Mouse (Mus musculus) embryonic facial prominence, embryonic 11.5 days (tissue): ENCODE measurements around the gene Eef2k. TPM values are rescaled to one million over a fixed set of nuclear protein-coding genes. Genes with fewer than 3 reads are reported as not detected.
A peak's percentile ranks its signal among the peaks of the same experiment; 100 is the strongest.

Source experiments
- ATAC-seq: fragments of 200-750 bp; cut with Nextera tagmentation; replicated peaks from 2 replicates; pipeline ENCODE4 v1.8.0; 2017; ENCODE audit warnings: low read depth; ENCODE audit not compliant: insufficient number of reproducible peaks, low FRiP score, low TSS enrichment
- DNase-seq: peaks from one replicate; pipeline ENCODE4 v3.0.0-alpha.2; 2015; ENCODE audit warnings: low spot score
- H3K27ac ChIP-seq: fragments of 300-500 bp; sonication (generic); replicated peaks from 2 replicates; pipeline ENCODE4 v1.5.1; 2014; ENCODE audit warnings: mild to moderate bottlenecking, low read depth, low read length, control low read depth
- H3K27me3 ChIP-seq: fragments of 300-500 bp; sonication (generic); 2 replicates; pipeline ENCODE4 v1.6.1; 2014; ENCODE audit warnings: mild to moderate bottlenecking, low read length, moderate library complexity, mixed read lengths; ENCODE audit not compliant: control insufficient read depth, insufficient read depth
- H3K36me3 ChIP-seq: fragments of 300-500 bp; sonication (generic); replicated peaks from 2 replicates; pipeline ENCODE4 v1.6.1; 2014; ENCODE audit warnings: low read depth, mild to moderate bottlenecking, low read length, moderate library complexity, mixed read lengths; ENCODE audit not compliant: control insufficient read depth, insufficient read depth
- H3K4me1 ChIP-seq: fragments of 300-500 bp; sonication (generic); 2 replicates; pipeline ENCODE4 v1.6.1; 2014; ENCODE audit warnings: low read length, mixed read lengths; ENCODE audit not compliant: control insufficient read depth, insufficient read depth
- H3K4me2 ChIP-seq: fragments of 300-500 bp; sonication (generic); 2 replicates; pipeline ENCODE4 v1.6.1; 2014; ENCODE audit warnings: low read depth, mild to moderate bottlenecking, control low read depth, low read length, moderate library complexity
- H3K4me3 ChIP-seq: fragments of 300-500 bp; sonication (generic); 2 replicates; pipeline ENCODE4 v1.5.1; 2014; ENCODE audit warnings: low read depth, low read length, control low read depth
- H3K9ac ChIP-seq: fragments of 300-500 bp; sonication (generic); replicated peaks from 2 replicates; pipeline ENCODE4 v1.6.1; 2014; ENCODE audit warnings: mild to moderate bottlenecking, control low read depth, low read length
- H3K9me3 ChIP-seq: fragments of 300-500 bp; sonication (generic); replicated peaks from 2 replicates; pipeline ENCODE4 v1.6.1; 2016; ENCODE audit warnings: mild to moderate bottlenecking, low read length, inconsistent platforms, mixed read lengths; ENCODE audit not compliant: control insufficient read depth
- WGBS: fragments of 180-500 bp; shearing (Covaris S2); extraction: QIAGEN DNeasy Blood & Tissue Kit; methylation state at CpG from one replicate; pipeline ENCODE4 v1.1.7; 2014; 5-methylcytosine and 5-hydroxymethylcytosine counted together
- polyA plus RNA-seq: library from polyadenylated mRNA; unstranded; fragments of >200 nt; fragmentation: Nextera tagmentation; extraction: Ambion mirVana; gene quantifications from 2 replicates; pipeline ENCODE4 v1.2.1, GENCODE M21; 2014

Eef2k gene
- polyA plus RNA-seq, 1 experiment from 2014 or later = 8.7 TPM

DNA sequence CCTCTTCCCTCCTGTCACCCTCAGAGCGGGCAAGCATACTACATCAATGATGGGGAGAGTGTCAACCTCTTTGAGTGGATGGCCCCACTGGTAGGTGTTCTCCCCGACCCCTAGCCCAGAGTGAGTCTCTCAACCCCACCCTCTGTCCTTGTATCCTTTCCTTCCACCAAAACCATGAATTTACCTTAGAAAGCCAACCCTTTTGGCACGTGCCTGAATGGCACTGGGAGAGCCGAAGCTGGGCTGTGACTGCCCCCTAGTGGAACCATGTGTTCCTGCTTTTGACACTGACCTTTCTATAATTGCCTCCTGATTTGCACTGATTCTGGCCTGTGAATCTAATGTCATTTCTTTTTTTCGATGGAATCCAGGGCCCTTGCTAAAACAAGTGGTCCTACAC is 19.4 kb upstream of the Eef2k start:
- 24% methylated on average over 5 of the region's 5 CpGs for WGBS

DNA sequence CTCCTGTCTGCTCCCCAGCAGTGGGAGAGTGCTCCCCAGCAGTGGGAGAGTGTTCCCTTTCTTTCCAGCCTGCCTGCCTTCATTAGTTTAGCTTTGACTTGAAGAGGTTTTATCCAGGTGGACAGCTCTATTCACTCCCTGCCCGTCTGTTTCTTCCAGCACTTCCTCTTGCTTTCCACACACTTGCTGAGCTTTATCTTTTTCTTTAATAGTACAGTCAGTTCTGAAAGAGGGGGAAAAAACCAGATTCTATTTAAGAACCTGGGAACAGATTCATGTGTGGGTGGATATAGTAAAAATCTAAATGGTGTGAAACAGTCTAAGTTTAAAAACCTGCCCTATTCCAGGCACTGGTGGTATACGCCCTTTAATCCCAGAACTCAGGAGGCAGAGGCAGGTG is 17.5 kb upstream of the Eef2k start:
- Histone ChIP-seq H3K9me3 (no peaks in the 10 kb centered on the region), H3K9ac (no peak overlapping the region), H3K4me3 (no peak overlapping the region), H3K4me2 (no peak overlapping the region), H3K36me3 (no peaks in the 10 kb centered on the region), H3K27ac (no peak overlapping the region), H3K4me1 (no peaks in the 10 kb centered on the region), H3K27me3 (no peaks in the 10 kb centered on the region)
- 68% methylated on average over 2 of the region's 2 CpGs for WGBS
- DNase-seq = no peak
- no peak for ATAC-seq

More for the DNA sequence above, 19.4 kb upstream of the Eef2k start:
- H3K4me3 ChIP-seq = no peak overlapping the region
- no peak overlapping the region for H3K9ac ChIP-seq
- H3K27ac ChIP-seq = no peak overlapping the region
- H3K27me3 ChIP-seq = no peaks in the 10 kb centered on the region
- no peaks in the 10 kb centered on the region for H3K9me3 ChIP-seq
- H3K4me2 ChIP-seq = no peak overlapping the region
- no peaks in the 10 kb centered on the region for H3K4me1 ChIP-seq
- 0 out of 2 replicates have a peak, but pooled peaks have one; percentile 11 for ATAC-seq
- DNase-seq = peak; percentile 79
- H3K36me3 ChIP-seq = no peaks in the 10 kb centered on the region

DNA sequence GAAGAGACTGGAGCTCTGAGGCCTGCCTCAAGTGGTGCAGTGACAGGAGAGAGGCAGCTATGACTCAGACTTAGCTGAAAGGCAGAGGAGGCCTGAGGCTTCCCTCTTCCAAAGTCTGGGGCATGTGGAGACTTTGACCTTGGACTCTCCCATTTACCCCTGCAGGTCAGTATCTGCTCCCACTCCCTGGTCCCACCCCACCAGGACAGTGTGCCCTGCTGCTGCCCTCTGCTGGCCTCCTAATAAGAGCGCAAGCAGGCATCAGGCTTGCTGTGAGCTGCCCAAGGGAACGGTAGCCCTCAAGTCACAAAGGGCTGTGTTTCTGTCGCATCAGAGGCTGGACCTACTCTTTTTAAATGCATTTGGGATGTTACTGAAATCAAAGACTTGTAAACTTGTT is 16.2 kb upstream of the Eef2k start:
- no peak overlapping the region for H3K4me3 ChIP-seq
- no peak overlapping the region for H3K9ac ChIP-seq
- WGBS = 17% methylated on average over 3 of the region's 3 CpGs
- H3K4me1 ChIP-seq = no peaks in the 10 kb centered on the region; the same call in 1 of the 2 replicates
- H3K4me2 ChIP-seq = no peak overlapping the region
- no peaks in the 10 kb centered on the region for H3K27me3 ChIP-seq
- DNase-seq = peak; percentile 49
- H3K36me3 ChIP-seq = no peaks in the 10 kb centered on the region
- H3K9me3 ChIP-seq = no peaks in the 10 kb centered on the region
- no peak overlapping the region for H3K27ac ChIP-seq
- ATAC-seq = no peak

DNA sequence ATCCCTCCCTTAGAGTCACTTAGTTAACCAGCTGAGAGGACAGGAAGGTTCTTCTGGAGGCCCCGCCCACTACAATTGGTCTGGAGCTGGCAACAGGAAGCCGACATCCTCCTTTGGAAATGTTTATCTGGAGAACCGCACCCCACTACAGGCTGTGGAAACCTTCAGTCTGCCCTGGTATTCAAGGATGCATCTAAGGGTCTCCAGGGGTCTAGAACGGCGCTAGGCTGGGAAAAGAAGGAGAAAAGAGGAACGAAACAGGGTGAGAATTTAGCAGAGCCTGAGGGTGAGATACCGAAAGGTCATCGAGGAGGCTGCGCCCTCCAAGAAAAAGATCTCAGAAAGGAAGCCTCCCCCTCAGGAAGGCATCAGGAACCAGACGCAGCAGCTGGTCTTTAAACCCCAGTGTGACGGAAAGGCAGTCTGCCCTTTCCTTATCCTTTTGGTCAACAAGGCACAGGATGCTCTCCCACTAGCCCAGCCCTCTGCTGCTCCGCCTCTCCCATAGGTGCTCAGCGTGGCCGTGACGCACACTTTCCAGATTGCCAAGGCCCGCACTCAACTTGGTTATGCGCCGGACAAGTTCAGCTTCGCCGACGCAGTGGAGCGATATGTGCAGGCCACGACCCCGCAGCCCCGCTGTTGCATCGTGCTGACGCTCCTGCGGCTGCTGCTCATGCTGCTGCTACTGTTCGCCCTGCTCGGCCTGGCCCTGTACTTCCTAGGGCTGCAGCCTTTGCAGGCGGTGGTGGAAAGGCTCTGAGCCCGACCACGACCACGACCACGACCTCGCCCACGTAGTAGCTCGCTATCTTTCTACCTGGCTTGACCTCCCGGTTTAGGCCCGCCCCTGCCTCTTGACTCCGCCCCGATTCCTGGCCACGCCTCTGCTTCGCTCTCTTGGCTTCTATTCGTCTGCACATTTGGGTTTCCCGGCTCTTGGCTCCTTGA is 11.9 kb upstream of the Eef2k start:
- Histone ChIP-seq H3K4me3 (peak overlapping the region; percentile 45), H3K9me3 (no peaks in the 10 kb centered on the region), H3K36me3 (no peaks in the 10 kb centered on the region), H3K9ac (peak overlapping the region; percentile 49), H3K4me1 (no peaks in the 10 kb centered on the region; the same call in 1 of the 2 replicates), H3K27me3 (no peaks in the 10 kb centered on the region), H3K4me2 (peak overlapping the region; percentile 50), H3K27ac (no peak overlapping the region)
- ATAC-seq (no peak; the same call in 1 of the 2 replicates), DNase-seq (peak; percentile 69)
- WGBS = 1% methylated on average over 46 of the region's 46 CpGs

DNA sequence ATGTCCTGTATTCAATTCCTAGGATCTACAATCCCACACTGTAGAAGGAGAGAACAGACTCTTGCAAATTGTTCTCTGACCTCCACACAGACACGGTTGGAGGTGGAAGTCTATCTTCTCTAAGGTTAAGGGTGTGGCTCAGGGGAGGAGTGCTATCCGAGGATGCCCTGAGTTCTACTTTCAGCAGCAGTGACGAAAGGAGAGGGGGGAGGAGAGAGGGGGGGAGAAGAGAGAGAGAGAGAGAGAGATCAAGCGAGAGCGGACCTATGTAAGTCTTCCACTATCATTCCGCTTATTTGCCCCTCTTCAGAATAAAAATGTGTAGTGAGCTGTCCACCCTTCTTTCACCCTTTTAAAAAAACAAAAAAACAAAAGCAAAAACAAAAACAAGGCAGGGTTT is 8.2 kb upstream of the Eef2k start:
- peak overlapping the region; percentile 65 for H3K4me2 ChIP-seq
- no peak for DNase-seq
- H3K27me3 ChIP-seq = no peaks in the 10 kb centered on the region
- H3K36me3 ChIP-seq = no peaks in the 10 kb centered on the region
- H3K4me3 ChIP-seq = peak overlapping the region; percentile 44
- ATAC-seq = no peak
- WGBS = 53% methylated on average over 6 of the region's 6 CpGs
- H3K9ac ChIP-seq = no peak overlapping the region
- no peaks in the 10 kb centered on the region; the same call in 1 of the 2 replicates for H3K4me1 ChIP-seq
- no peaks in the 10 kb centered on the region for H3K9me3 ChIP-seq
- no peak overlapping the region for H3K27ac ChIP-seq

DNA sequence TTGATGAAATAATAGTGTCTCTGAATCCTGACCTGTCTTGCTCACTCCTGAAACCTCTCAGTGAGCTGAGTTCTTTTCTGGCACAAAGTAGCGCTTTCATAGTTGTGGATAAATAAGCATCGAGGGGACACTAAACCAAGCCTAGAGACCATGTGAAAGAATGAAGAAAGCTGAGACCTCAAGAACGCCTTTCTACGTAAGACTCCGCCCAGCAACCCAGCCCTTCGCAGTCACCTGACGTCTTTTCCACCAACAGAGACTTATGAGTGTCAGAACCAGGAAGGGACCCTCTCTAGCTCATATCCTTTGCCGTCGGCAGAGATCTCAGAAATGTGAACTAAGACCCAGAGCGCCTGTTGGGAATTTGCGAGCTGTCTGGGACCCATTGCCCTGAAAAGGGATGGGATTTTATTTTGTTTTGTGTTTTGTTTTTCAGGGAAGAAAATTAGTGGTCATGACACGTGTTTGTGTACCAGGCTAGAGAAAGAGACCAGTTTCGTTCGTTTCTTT is 7.7 kb upstream of the Eef2k start:
- H3K9ac ChIP-seq = peak overlapping the region; percentile 14; the same call in 1 of the 2 replicates
- no peak overlapping the region for H3K27ac ChIP-seq
- peak overlapping the region; percentile 65 for H3K4me2 ChIP-seq
- H3K4me3 ChIP-seq = peak overlapping the region; percentile 44
- H3K36me3 ChIP-seq = no peaks in the 10 kb centered on the region
- H3K9me3 ChIP-seq = no peaks in the 10 kb centered on the region
- peak; percentile 77 for ATAC-seq
- peak; percentile 85 for DNase-seq
- H3K4me1 ChIP-seq = no peaks in the 10 kb centered on the region; the same call in 1 of the 2 replicates
- H3K27me3 ChIP-seq = no peaks in the 10 kb centered on the region
- WGBS = 14% methylated on average over 14 of the region's 14 CpGs

DNA sequence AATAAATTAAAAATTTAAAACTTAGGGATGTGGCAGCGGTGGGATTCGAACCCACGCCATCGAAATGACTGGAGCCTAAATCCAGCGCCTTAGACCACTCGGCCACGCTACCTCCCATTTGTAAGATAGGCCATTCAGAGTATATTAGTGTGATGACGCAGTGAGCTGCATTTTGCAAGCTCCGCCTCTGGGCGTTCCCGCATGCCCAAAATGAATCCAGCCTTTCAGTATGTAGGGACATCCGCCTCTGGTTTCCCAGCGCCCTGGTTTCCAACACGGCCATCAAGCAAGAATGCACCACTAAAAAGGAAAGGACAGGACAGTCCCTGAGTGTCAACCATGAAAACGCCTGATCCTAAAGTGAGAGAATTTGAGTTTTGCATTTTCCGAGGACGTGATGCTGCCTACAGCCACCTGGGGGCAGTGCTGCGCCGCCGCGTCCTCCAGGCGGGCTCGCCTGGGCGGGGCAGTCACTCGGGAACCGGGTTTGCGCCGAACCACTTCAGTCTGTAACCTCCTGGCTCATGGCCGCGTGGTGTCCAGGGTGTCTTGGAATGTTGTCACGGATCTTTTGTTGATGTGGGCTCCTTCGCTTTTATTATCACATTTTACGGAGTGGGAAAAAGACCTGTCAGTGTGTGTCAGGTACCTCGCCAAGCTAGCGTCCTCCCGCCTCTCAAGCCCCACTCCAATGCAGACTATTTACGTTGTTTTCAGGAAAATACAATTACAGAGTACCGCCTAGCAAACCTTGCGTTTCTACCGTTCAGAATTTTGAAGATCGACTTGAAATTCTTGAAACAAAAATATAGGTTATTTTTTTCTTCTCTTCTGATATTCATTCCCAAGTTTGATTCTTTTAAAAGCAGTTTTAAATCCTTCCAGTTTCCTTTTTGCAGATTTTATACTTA is 6.9 kb upstream of the Eef2k start:
- Histone ChIP-seq H3K9ac (peak overlapping the region; percentile 14; the same call in 1 of the 2 replicates), H3K36me3 (no peaks in the 10 kb centered on the region), H3K4me3 (peak overlapping the region; percentile 44), H3K4me2 (peak overlapping the region; percentile 65), H3K9me3 (no peaks in the 10 kb centered on the region), H3K27me3 (no peaks in the 10 kb centered on the region), H3K27ac (no peak overlapping the region), H3K4me1 (no peaks in the 10 kb centered on the region; the same call in 1 of the 2 replicates)
- 1% methylated on average over 41 of the region's 41 CpGs for WGBS
- peak; percentile 84 for ATAC-seq
- peak; percentile 94 for DNase-seq
